Mouse (Mus musculus) kidney, postnatal 10 days (tissue): ENCODE results near the gene Slc25a40.

ENCODE experiments used
- DNase-seq: peaks from one replicate; pipeline ENCODE4 v3.0.0; 2021; ENCODE audit warnings: mixed read lengths

Gene Slc25a40

GRCm38 (mm10) chr5:8422157-8422931 lies at the start of gene Slc25a40, which contains the start of gene Dbf4:
Slc25a40 (plus strand) TSS chr5:8422850.
Dbf4 (minus strand) TSS chr5:8422716.
- peak; percentile 96 for DNase-seq

- DNase-seq = no peak
Measured at GRCm38 (mm10) chr5:8373415-8373814, 49.2 kb upstream of the Slc25a40 start.

- no peak for DNase-seq
Measured at GRCm38 (mm10) chr5:8374297-8374906, 48.2 kb upstream of the Slc25a40 start.

DNA sequence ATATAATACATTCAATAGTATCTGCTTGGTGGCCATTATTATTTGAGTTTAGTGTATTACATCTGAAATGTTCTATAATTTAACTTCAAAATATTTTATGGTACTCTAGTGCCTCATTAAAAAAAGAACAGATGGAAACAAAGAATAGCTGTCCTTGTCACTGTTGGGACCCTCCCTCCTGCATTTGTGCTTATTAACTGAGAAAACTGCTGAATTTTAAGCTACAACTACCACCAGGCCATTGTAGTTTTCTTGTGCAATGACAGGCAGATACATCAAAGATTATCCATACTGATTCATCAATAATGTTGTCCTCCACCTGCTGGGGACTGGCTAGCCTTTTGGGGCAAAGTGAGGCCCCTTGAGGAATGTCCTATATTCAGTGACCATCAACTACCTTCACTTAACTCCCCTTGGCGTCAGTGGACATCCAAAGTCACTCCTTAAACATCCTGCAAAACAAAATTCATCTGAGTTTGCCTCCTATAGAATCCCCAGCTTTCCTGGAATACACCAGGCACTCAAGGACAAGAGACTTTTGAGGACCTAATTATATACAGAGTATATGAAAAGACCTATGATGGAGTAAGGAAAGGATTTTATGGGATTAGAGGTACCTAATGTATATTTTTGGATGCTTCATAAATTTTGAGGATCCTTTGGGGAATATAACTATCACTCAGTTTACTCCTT lies 28.6 kb upstream of the Slc25a40 start:
- DNase-seq = no peak

DNA sequence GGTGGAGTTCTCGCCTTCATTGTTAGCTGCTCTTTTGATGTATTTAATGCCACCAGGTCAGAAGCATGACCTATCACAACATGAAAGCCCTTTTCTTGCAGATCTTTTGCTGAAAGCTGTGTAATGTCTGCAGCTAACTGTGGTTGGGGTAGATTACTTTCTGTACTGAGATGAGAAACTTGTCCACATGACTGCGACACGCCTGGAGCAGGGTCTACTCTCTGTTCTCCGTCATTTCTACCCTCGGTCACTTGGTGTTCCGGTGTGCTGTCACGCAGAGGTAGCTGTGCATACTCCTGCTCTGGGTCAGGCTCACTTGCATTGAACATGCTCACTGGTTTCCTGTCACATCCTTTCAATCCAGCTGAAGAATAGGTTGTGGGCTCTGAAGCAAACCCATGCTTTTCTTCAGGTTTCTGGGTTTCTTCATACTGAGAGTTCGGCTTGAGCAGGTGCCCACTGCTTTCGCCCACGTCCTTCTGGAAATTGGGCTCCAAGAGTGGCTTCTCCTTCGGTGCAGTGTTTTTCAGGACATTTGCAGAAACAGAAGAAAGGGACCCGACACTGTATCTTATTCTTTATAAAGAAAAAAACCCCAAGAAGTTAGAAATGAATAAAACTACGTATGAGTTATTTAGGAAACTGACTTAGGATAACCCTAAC lies 24.9 kb upstream of the Slc25a40 start:
- no peak for DNase-seq

GRCm38 (mm10) chr5:8408746-8409145 lies 13.9 kb upstream of the Slc25a40 start:
- DNase-seq = no peak

- no peak for DNase-seq
Measured at GRCm38 (mm10) chr5:8416683-8417413, 5.8 kb upstream of the Slc25a40 start.

- DNase-seq = no peak
Measured at GRCm38 (mm10) chr5:8417443-8417842, 5.2 kb upstream of the Slc25a40 start.

GRCm38 (mm10) chr5:8421424-8421823 lies 1.2 kb upstream of the Slc25a40 start:
- no peak for DNase-seq

DNA sequence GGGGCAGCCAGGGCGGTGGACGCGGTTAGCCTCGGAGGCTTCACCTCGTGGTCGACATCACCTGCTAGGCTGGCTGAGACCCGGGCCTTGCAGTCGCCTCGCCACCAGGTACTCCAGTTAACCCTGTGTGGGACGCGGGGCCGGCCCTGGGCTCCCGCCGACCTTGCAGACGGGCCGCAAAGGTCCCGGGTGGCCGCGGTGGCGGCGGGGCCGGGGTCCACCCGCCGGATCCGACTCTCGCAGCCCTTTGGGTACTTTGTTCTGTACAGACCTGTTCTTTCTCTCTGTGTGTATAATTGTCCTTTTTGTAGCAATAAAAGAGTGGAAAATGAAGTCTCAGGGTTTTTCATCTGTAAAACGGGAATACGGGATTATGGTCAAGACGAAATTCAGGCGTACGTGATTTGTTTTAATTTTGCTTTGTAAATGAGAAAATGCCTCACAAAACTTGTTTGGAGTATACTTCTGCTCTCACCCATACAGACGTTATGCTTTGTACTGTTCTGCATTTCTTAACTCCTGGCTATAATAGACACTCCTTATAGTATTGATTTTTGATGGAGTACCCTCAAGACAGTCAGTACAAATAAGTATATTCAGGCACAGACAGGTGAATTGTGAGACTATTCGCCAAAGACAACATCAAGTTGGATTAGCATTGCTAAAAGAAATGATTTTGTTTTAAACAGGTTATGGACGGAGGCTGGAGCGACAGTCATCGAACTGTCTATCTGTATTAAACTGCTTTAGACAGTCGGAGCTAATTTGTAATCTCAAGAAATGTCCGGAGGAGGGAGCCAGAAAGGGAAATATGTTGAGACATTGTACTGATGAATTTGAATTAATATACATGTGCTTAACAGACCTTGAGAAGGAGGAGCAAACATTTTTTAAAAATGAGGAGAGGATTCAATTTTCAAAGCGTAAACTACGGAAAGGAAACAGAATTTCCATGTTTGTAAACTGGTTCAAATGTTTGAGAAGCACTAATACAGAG lies 580 bp downstream of the Slc25a40 start:
- DNase-seq = peak; percentile 10

DNA sequence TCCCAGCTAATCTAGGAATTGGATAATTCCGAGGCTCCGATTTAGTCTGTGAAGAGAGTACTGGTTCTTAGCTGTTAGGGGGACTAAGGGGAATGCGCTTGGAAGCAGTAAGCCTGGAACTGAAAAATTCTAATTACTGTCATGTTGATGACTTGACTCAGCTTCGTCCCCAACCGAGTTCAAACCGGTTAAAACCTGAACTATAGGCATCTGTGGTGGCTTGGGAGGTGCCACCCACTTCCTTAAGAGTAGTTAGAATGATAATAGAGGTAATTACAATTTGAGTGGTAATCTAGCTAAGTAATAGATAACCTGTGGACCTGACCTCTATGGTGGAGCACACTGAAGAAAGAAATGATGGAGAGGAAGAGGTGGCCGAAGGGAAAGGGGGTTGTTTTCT lies 1.5 kb downstream of the Slc25a40 start:
- no peak for DNase-seq

DNA sequence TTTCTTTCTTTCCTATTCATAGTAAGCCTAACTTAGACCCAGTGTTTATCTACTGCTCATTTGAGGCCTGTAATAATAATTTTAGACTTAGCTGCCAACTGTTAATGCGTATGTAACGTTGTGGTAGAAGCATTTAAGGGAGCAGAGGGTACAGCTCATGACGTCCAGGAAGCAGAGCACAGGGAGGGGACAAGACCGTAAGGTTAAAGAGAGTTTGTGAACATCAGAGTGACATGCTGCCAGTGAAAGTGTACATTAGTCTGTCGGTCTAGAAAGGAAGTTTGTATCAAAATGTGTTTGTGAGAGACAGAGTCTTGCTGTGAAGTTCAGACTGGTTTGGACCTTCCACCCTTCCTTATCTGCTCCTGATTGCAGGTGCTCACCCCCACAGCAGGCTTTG lies 3.2 kb downstream of the Slc25a40 start:
- no peak for DNase-seq

- DNase-seq = no peak
Measured at GRCm38 (mm10) chr5:8437481-8438156, 15.0 kb downstream of the Slc25a40 start.

DNA sequence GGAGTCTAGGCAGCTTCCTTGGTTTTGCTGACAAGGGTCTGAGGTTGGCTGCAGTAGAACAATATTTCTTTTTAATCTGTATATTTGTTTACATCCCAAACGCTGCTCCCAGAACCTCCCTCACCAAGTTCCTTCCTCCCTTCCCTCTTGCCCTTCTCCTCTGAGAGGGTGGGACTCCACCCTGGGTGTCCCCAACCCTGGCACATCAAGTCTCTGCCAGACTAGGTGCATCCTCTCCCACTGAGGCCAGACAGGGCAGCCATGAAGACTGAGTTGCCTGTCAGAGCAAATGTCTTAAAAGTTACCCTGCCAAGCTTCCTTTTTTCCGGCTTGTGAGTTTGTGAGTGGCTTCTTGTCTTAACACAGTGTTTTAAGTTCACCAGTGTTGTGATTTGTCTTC lies 16.4 kb downstream of the Slc25a40 start:
- DNase-seq = no peak

- DNase-seq = no peak
Measured at GRCm38 (mm10) chr5:8455565-8455964, 32.9 kb downstream of the Slc25a40 start.

- DNase-seq = no peak
Measured at GRCm38 (mm10) chr5:8456561-8456960, 33.9 kb downstream of the Slc25a40 start.

GRCm38 (mm10) chr5:8487989-8488700 lies 65.5 kb downstream of the Slc25a40 start:
- no peak for DNase-seq

DNA sequence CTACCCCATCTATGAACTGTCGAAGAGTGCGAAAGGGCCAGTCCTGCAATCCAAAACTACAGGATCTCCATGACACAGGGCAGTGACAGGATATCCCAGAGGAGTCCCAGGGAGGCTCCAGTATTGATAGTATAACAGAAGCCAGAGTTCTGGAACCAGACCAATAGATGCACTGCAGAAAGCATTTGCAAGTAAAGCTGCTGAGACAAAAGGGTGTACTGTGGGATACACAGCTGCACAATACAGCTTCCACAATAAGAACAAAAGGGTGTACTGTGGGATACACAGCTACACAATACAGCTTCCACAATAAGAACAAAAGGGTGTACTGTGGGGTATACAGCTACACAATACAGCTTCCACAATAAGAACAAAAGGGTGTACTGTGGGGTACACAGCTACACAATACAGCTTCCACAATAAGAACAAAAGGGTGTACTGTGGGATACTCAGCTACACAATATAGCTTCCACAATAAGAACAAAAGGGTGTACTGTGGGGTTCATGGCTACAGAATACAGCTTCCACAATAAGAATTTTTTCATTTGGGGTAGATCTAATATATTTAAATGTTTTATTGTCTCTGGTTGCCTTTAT lies 66.1 kb downstream of the Slc25a40 start:
- DNase-seq = no peak

- no peak for DNase-seq
Measured at GRCm38 (mm10) chr5:8489471-8490110, 66.9 kb downstream of the Slc25a40 start.
